Mouse (Mus musculus): ENCODE measurements at regions not wholly inside any gene's neighbourhood (a gene's known extent, or its start where the extent isn't known, plus 50 kb on each side); places are given as distances from the start of the nearest gene placed in this dataset.

GRCm38 (mm10) chr10:116726031-116726430 lies 144.7 kb upstream of the Cnot2 start:
- no peak for DNase-seq (ENCODE audit: low spot score in 2 of 2)

GRCm38 (mm10) chr10:116721986-116722385 lies 140.7 kb upstream of the Cnot2 start:
- DNase-seq (ENCODE audit: low spot score in 2 of 2): no peak

- DNase-seq (ENCODE audit: low spot score in 2 of 2): no peak
Measured at GRCm38 (mm10) chr10:116719616-116720015, 138.3 kb upstream of the Cnot2 start.

- no peak for DNase-seq (ENCODE audit: low spot score in 2 of 2)
Measured at GRCm38 (mm10) chr10:116717961-116718360, 136.7 kb upstream of the Cnot2 start.

GRCm38 (mm10) chr10:116717017-116717643 lies 135.8 kb upstream of the Cnot2 start:
- DNase-seq (ENCODE audit: low spot score in 2 of 2): no peak

- peak in 1 of 2 experiments; percentile 15 for DNase-seq (ENCODE audit: low spot score in 2 of 2)
Measured at GRCm38 (mm10) chr10:116713456-116713855, 132.1 kb upstream of the Cnot2 start.

GRCm38 (mm10) chr10:116707025-116707424 lies 125.7 kb upstream of the Cnot2 start:
- DNase-seq (ENCODE audit: low spot score in 2 of 2): no peak

- no peak for DNase-seq (ENCODE audit: low spot score in 2 of 2)
Measured at GRCm38 (mm10) chr10:116701281-116701680, 120.0 kb upstream of the Cnot2 start.

GRCm38 (mm10) chr10:116699711-116700110 lies 118.4 kb upstream of the Cnot2 start:
- DNase-seq (ENCODE audit: low spot score in 2 of 2): no peak

- DNase-seq (ENCODE audit: low spot score in 2 of 2): no peak
Measured at GRCm38 (mm10) chr10:116697628-116698316, 116.5 kb upstream of the Cnot2 start.

- no peak for DNase-seq (ENCODE audit: low spot score in 2 of 2)
Measured at GRCm38 (mm10) chr10:116693816-116694215, 112.5 kb upstream of the Cnot2 start.

GRCm38 (mm10) chr10:116686741-116687140 lies 105.4 kb upstream of the Cnot2 start:
- DNase-seq (ENCODE audit: low spot score in 2 of 2): no peak

GRCm38 (mm10) chr10:116683374-116683773 lies 102.1 kb upstream of the Cnot2 start:
- no peak for DNase-seq (ENCODE audit: low spot score in 2 of 2)

GRCm38 (mm10) chr10:116678950-116679735 lies 97.8 kb upstream of the Cnot2 start:
- DNase-seq (ENCODE audit: low spot score in 2 of 2): no peak

- DNase-seq (ENCODE audit: low spot score in 2 of 2): no peak
Measured at GRCm38 (mm10) chr10:116677949-116678348, 96.6 kb upstream of the Cnot2 start.

- DNase-seq (ENCODE audit: low spot score in 2 of 2): no peak
Measured at GRCm38 (mm10) chr10:116675171-116675570, 93.9 kb upstream of the Cnot2 start.

- DNase-seq (ENCODE audit: low spot score in 2 of 2): no peak
Measured at GRCm38 (mm10) chr10:116674348-116674747, 93.0 kb upstream of the Cnot2 start.

- no peak for DNase-seq (ENCODE audit: low spot score in 2 of 2)
Measured at GRCm38 (mm10) chr10:116658162-116658962, 77.1 kb upstream of the Cnot2 start.

- no peak for DNase-seq (ENCODE audit: low spot score in 2 of 2)
Measured at GRCm38 (mm10) chr10:116655891-116656290, 74.6 kb upstream of the Cnot2 start.

GRCm38 (mm10) chr10:116655018-116655807 lies 73.9 kb upstream of the Cnot2 start:
- no peak for DNase-seq (ENCODE audit: low spot score in 2 of 2)

All from adrenal gland, postnatal 4 days (tissue).